Mouse (Mus musculus) myocyte (in vitro differentiated cells): Measurements from ENCODE around the gene Gys1. TPM values are rescaled to one million over a fixed set of nuclear protein-coding genes. Genes with fewer than 3 reads are reported as not detected.

Experiments
- H3K27me3 ChIP-seq: one replicate; pipeline ENCODE4 v1.6.1; 2011; ENCODE audit not compliant: control insufficient read depth, insufficient read depth, insufficient read length
- H3K36me3 ChIP-seq: one replicate; pipeline ENCODE4 v1.6.1; 2011; ENCODE audit not compliant: control insufficient read depth, insufficient read depth
- H3K4me2 ChIP-seq: one replicate; pipeline ENCODE4 v1.6.1; 2011; ENCODE audit warnings: low read depth, control low read depth
- H3K4me3 ChIP-seq: one replicate; pipeline ENCODE4 v1.5.1; 2011; ENCODE audit warnings: mild to moderate bottlenecking, control low read depth, moderate library complexity
- H3K79me2 ChIP-seq: one replicate; pipeline ENCODE4 v1.6.1; 2011; ENCODE audit not compliant: control insufficient read depth, insufficient read depth
- H3ac ChIP-seq: one replicate; pipeline ENCODE4 v1.6.1; 2011; ENCODE audit not compliant: control insufficient read depth, insufficient read length
- CEBPB ChIP-seq: IDR thresholded peaks from 2 replicates; pipeline ENCODE4 v1.6.1; 2011; ENCODE audit warnings: mild to moderate bottlenecking, moderate library complexity; ENCODE audit not compliant: poor library complexity, insufficient read depth, severe bottlenecking
- E2F4 ChIP-seq: IDR thresholded peaks from one replicate; pipeline ENCODE4 v1.6.1; 2011; ENCODE audit warnings: mild to moderate bottlenecking, control low read depth, moderate library complexity; ENCODE audit not compliant: insufficient read depth
- MAX ChIP-seq: IDR thresholded peaks from one replicate; pipeline ENCODE4 v1.6.1; 2011; ENCODE audit warnings: low read depth, mild to moderate bottlenecking, control low read depth
- MYOD1 ChIP-seq, 3 experiments: IDR thresholded peaks; one replicate each; pipeline ENCODE4 v1.6.1; 2011; ENCODE audit warnings: control low read depth in 2 of 3, low read depth in 2 of 3, mild to moderate bottlenecking in 2 of 3, moderate library complexity in 1 of 3; ENCODE audit not compliant: insufficient read length in 2 of 3, control insufficient read depth in 1 of 3
- MYOG ChIP-seq, 3 experiments: IDR thresholded peaks; one replicate each; pipeline ENCODE4 v1.6.1; 2011; ENCODE audit warnings: control low read depth in 2 of 3, low read depth in 2 of 3, mild to moderate bottlenecking in 2 of 3; ENCODE audit not compliant: insufficient read length in 2 of 3, control insufficient read depth in 1 of 3, insufficient read depth in 1 of 3
- POLR2A ChIP-seq: IDR thresholded peaks from one replicate; pipeline ENCODE4 v1.6.1; 2011; ENCODE audit warnings: low read depth, mild to moderate bottlenecking, control low read depth, moderate library complexity; ENCODE audit not compliant: insufficient read length
- POLR2AphosphoS2 ChIP-seq: IDR thresholded peaks from one replicate; pipeline ENCODE4 v1.6.1; 2011; ENCODE audit warnings: low read depth, control low read depth; ENCODE audit not compliant: insufficient read length
- REST ChIP-seq: IDR thresholded peaks from one replicate; pipeline ENCODE4 v1.6.1; 2011; ENCODE audit warnings: mild to moderate bottlenecking, control low read depth, moderate library complexity; ENCODE audit not compliant: insufficient read depth, insufficient read length
- SRF ChIP-seq: IDR thresholded peaks from one replicate; pipeline ENCODE4 v1.6.1; 2011; ENCODE audit warnings: low read depth; ENCODE audit not compliant: control insufficient read depth, insufficient read length
- TCF12 ChIP-seq: IDR thresholded peaks from one replicate; pipeline ENCODE4 v1.6.1; 2011; ENCODE audit warnings: mild to moderate bottlenecking, control low read depth; ENCODE audit not compliant: poor library complexity, insufficient read depth, severe bottlenecking
- TCF3 ChIP-seq: IDR thresholded peaks from one replicate; pipeline ENCODE4 v1.6.1; 2011; ENCODE audit warnings: low read depth, control low read depth; ENCODE audit not compliant: insufficient read length
- USF1 ChIP-seq: IDR thresholded peaks from one replicate; pipeline ENCODE4 v1.6.1; 2011; ENCODE audit warnings: low read depth, mild to moderate bottlenecking, control low read depth, moderate library complexity
- polyA plus RNA-seq: library from polyadenylated mRNA; unstranded; fragments of >200 nt; fragmentation: generic; extraction: Trizol; gene quantifications from one replicate; pipeline ENCODE4 v1.2.1, GENCODE M21; 2012; ENCODE audit warnings: missing spikeins

Gys1 gene
- polyA plus RNA-seq, 1 experiment, result 125 TPM

DNA sequence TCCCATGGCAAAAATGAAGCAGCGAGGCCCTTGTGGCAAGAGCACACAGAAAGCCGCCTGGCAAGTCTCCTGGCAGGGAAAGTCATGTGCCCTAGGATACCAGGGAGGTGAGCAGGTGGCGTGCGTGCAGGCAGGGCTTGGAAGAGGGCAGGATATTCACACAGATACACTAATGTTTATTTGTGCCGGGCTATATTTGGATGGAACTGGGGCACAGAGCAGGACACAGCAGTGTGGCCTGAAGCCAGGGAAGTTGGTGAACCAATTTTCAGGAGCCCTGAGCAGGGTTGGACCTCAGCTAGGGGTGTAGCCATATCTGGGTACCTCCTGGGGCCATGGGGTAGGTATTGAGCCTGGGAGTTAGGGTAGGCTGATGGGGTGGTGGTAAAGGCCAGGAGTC lies 58.3 kb downstream of the Gys1 start:
- Histone ChIP-seq H3K4me3 (no peak overlapping the region), H3K79me2 (no peaks in the 10 kb centered on the region), H3K36me3 (no peaks in the 10 kb centered on the region), H3ac (no peak overlapping the region), H3K4me2 (no peak overlapping the region), H3K27me3 (no peaks in the 10 kb centered on the region)
- TF ChIP-seq E2F4, result no peak
- no peak for TF ChIP-seq POLR2A
- no peak for TF ChIP-seq TCF12
- TF ChIP-seq TCF3, result no peak
- TF ChIP-seq MYOD1 (IDR thresholded peaks at IDR 0.05; ENCODE audit: control insufficient read depth in 1 of 3, insufficient read length in 2 of 3, low read depth in 2 of 3), result no peak
- TF ChIP-seq REST, result no peak
- TF ChIP-seq MYOG (IDR thresholded peaks at IDR 0.05; ENCODE audit: control insufficient read depth in 1 of 3, insufficient read depth in 1 of 3, insufficient read length in 2 of 3, low read depth in 2 of 3), result no peak
- no peak for TF ChIP-seq SRF
- no peak for TF ChIP-seq CEBPB
- TF ChIP-seq MAX, result no peak
- TF ChIP-seq USF1, result no peak
- TF ChIP-seq POLR2AphosphoS2, result no peak

DNA sequence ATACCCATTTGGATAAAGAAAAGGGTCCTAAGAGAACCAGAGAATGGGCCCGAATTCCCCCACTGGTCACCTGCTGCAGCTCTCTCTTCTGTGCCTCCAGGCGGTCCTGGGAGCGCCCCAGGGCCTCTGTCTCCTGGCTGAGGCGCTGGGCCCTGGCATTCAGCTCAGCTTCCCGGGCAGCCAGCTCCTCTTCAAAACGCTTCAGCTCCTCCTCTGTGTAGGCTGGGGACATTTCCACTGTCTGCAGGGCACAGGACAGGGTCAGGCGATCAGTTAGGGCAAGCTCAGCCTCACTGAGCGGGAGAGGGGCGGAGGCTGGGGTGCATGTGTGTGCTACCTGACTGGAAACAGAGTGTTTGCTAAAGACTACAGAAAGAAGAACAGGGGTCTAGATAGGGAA lies 59.9 kb downstream of the Gys1 start:
- Histone ChIP-seq H3K4me2 (no peak overlapping the region), H3K36me3 (no peaks in the 10 kb centered on the region), H3ac (no peak overlapping the region), H3K27me3 (no peaks in the 10 kb centered on the region), H3K4me3 (no peak overlapping the region), H3K79me2 (no peaks in the 10 kb centered on the region)
- TF ChIP-seq MAX (no peak), POLR2AphosphoS2 (no peak), POLR2A (no peak), MYOD1 (IDR thresholded peaks at IDR 0.05; ENCODE audit: control insufficient read depth in 1 of 3, insufficient read length in 2 of 3, low read depth in 2 of 3) (no peak), MYOG (IDR thresholded peaks at IDR 0.05; ENCODE audit: control insufficient read depth in 1 of 3, insufficient read depth in 1 of 3, insufficient read length in 2 of 3, low read depth in 2 of 3) (no peak), USF1 (no peak), CEBPB (no peak), TCF12 (no peak), SRF (no peak), E2F4 (no peak), TCF3 (no peak), REST (no peak)

DNA sequence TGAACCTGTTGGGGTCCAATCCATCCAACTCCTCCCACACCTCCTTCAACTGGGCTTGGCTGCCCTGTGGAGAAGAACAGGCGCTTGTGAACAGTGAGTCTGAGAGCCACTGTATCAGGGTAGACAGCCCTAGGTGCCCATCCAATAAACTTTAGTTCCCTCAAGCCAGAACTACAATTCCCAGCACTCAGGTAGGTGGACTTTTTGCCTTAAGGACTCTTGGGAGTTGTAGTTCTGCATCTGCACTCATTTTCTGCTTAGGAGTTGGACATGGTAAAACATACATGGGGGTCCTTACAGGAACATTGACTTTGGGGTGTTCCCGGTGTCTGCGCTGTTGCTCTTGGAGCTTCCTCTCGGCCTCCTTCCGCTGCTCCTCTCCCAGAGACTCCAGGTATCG lies 63.8 kb downstream of the Gys1 start:
- peaks cover 5% of the 10 kb centered on the region for H3K36me3 ChIP-seq
- no peaks in the 10 kb centered on the region for H3K79me2 ChIP-seq
- H3ac ChIP-seq, result no peak overlapping the region
- TF ChIP-seq CEBPB (no peak), TCF3 (no peak), TCF12 (no peak), MYOD1 (IDR thresholded peaks at IDR 0.05; ENCODE audit: control insufficient read depth in 1 of 3, insufficient read length in 2 of 3, low read depth in 2 of 3) (no peak), POLR2AphosphoS2 (no peak), MYOG (IDR thresholded peaks at IDR 0.05; ENCODE audit: control insufficient read depth in 1 of 3, insufficient read depth in 1 of 3, insufficient read length in 2 of 3, low read depth in 2 of 3) (no peak)
- H3K4me3 ChIP-seq, result no peak overlapping the region
- H3K4me2 ChIP-seq, result no peak overlapping the region
- H3K27me3 ChIP-seq, result no peaks in the 10 kb centered on the region

Other genes with a start within 250 kb of the Gys1 start
- 2.2 TPM for gene Ccdc155, start 230.0 kb upstream of the Gys1 start, polyA plus RNA-seq
- 0.08 TPM for gene Dkkl1, start 222.7 kb upstream of the Gys1 start, polyA plus RNA-seq
- 93.3 TPM for gene Tead2, start 219.1 kb upstream of the Gys1 start, polyA plus RNA-seq
- 0.18 TPM for gene Cd37, start 195.7 kb upstream of the Gys1 start, polyA plus RNA-seq
- not detected for gene Slc6a16, start 193.8 kb upstream of the Gys1 start, polyA plus RNA-seq
- gene Slc6a21, start 157.3 kb upstream of the Gys1 start, polyA plus RNA-seq, result not detected
- gene Trpm4, start 101.1 kb upstream of the Gys1 start, polyA plus RNA-seq, result 27.3 TPM
- gene Hrc, start 99.6 kb upstream of the Gys1 start, polyA plus RNA-seq, result 173 TPM
- gene Ppfia3, start 67.8 kb upstream of the Gys1 start, polyA plus RNA-seq, result 6.6 TPM
- gene Lin7b, start 64.3 kb upstream of the Gys1 start, polyA plus RNA-seq, result 2.4 TPM
- gene Snrnp70, start 39.1 kb upstream of the Gys1 start, polyA plus RNA-seq, result 189 TPM
- gene Kcna7, start 29.2 kb upstream of the Gys1 start, polyA plus RNA-seq, result 0.65 TPM
- gene Ntf5, start 21.1 kb upstream of the Gys1 start, polyA plus RNA-seq, result 1.9 TPM
- 0.07 TPM for gene Lhb, start 14.0 kb upstream of the Gys1 start, polyA plus RNA-seq
- gene Ruvbl2, start 3.3 kb downstream of the Gys1 start, polyA plus RNA-seq, result 118 TPM
- gene Ftl1, start 25.0 kb downstream of the Gys1 start, polyA plus RNA-seq, result 2,413 TPM
- gene Bax, start 32.1 kb downstream of the Gys1 start, polyA plus RNA-seq, result 249 TPM
- gene Tulp2, start 47.0 kb downstream of the Gys1 start, polyA plus RNA-seq, result 0.06 TPM
- not detected for gene Gm45808, start 52.0 kb downstream of the Gys1 start, polyA plus RNA-seq
- 0.13 TPM for gene Dhdh, start 54.0 kb downstream of the Gys1 start, polyA plus RNA-seq
- gene Nucb1, start 75.6 kb downstream of the Gys1 start, polyA plus RNA-seq, result 135 TPM
- 306 TPM for gene Ppp1r15a, start 91.4 kb downstream of the Gys1 start, polyA plus RNA-seq
- gene Plekha4, start 91.5 kb downstream of the Gys1 start, polyA plus RNA-seq, result 2.6 TPM
- 1.9 TPM for gene Hsd17b14, start 120.0 kb downstream of the Gys1 start, polyA plus RNA-seq
- gene Bcat2, start 135.3 kb downstream of the Gys1 start, polyA plus RNA-seq, result 54.1 TPM
- gene Fgf21, start 180.6 kb downstream of the Gys1 start, polyA plus RNA-seq, result 486 TPM
- gene Fut1, start 182.4 kb downstream of the Gys1 start, polyA plus RNA-seq, result 3.8 TPM
- not detected for gene Izumo1, start 187.0 kb downstream of the Gys1 start, polyA plus RNA-seq
- 0.40 TPM for gene Rasip1, start 192.6 kb downstream of the Gys1 start, polyA plus RNA-seq
- gene Mamstr, start 205.1 kb downstream of the Gys1 start, polyA plus RNA-seq, result 12.5 TPM
- 0.41 TPM for gene Fut2, start 231.6 kb downstream of the Gys1 start, polyA plus RNA-seq
- gene Ntn5, start 249.2 kb downstream of the Gys1 start, polyA plus RNA-seq, result 3.6 TPM